18 mouse cellular contexts compared by ENCODE assay signal in genomic region chr1:66918136-66918535, GRCm38 (mm10). TPM values are rescaled to one million over a fixed set of nuclear protein-coding genes. Genes with fewer than 3 reads are reported as not detected.
"Had no signal": no experiment of that assay in that cellular context is flagged by ENCODE, and none has a peak within 500 bp of the region (broad histone marks: within the 10 kb centered on the region; RNA-seq: fewer than 3 reads in every experiment).

No protein-coding gene starts in this region.

- H3K4me2 ChIP-seq: neural tube, embryonic 13.5 days; neural tube, embryonic 15.5 days; stomach, embryonic 15.5 days had no signal

- H3K9me3 ChIP-seq: neural tube, embryonic 13.5 days; neural tube, embryonic 15.5 days; stomach, embryonic 15.5 days had no signal

- H3K27ac ChIP-seq: neural tube, embryonic 13.5 days; neural tube, embryonic 15.5 days; stomach, embryonic 15.5 days; stomach, postnatal 0 days had no signal

- H3K4me3 ChIP-seq: neural tube, embryonic 13.5 days; neural tube, embryonic 15.5 days; stomach, embryonic 15.5 days had no signal

- H3K27me3 ChIP-seq: neural tube, embryonic 13.5 days; neural tube, embryonic 15.5 days; stomach, embryonic 15.5 days had no signal

- H3K9ac ChIP-seq: neural tube, embryonic 13.5 days; neural tube, embryonic 15.5 days; stomach, embryonic 15.5 days had no signal

- DNase-seq: retina, postnatal 1 day; right cerebral cortex, adult 18-20 months; right cerebral cortex, postnatal 14 days; right cerebral cortex, postnatal 25 days; right cerebral cortex, postnatal 4 days; spleen, adult 18-20 months; thymus, adult 18-20 months; thymus, adult 2 months; thymus, postnatal 14 days; thymus, postnatal 25 days; thymus, postnatal 36 days; thymus, postnatal 4 days had no signal

- H3K36me3 ChIP-seq: neural tube, embryonic 13.5 days; neural tube, embryonic 15.5 days; stomach, embryonic 15.5 days had no signal

- H3K4me1 ChIP-seq: neural tube, embryonic 13.5 days; neural tube, embryonic 15.5 days; stomach, embryonic 15.5 days had no signal

RNA-seq across cellular contexts. Expression of gene Myl1, which starts 27.1 kb away (rescaled TPM):
- polyA plus RNA-seq: small intestine, adult 2 months; spleen, adult 2 months had no signal
